Mouse (Mus musculus) kidney, postnatal 0 days (tissue): Measurements from ENCODE around the gene Rhbdf2. TPM values are rescaled to one million over a fixed set of nuclear protein-coding genes. Genes with fewer than 3 reads are reported as not detected.

Experiments
- ATAC-seq: fragments of 200-750 bp; cut with Nextera tagmentation; replicated peaks from 2 replicates; pipeline ENCODE4 v1.8.0; 2017; ENCODE audit warnings: low read depth, moderate number of reproducible peaks, moderate TSS enrichment, moderate library complexity; ENCODE audit not compliant: low FRiP score
- DNase-seq: peaks from one replicate; pipeline ENCODE4 v3.0.0-alpha.2; 2016; ENCODE audit warnings: low spot score
- H3K27ac ChIP-seq: fragments of 300-500 bp; sonication (generic); 2 replicates; pipeline ENCODE4 v1.5.1; 2014; ENCODE audit warnings: mild to moderate bottlenecking
- H3K27me3 ChIP-seq: fragments of 300-500 bp; sonication (generic); 2 replicates; pipeline ENCODE4 v1.6.1; 2014; ENCODE audit warnings: low read length, mixed read lengths; ENCODE audit not compliant: insufficient read depth
- H3K36me3 ChIP-seq: fragments of 300-500 bp; sonication (generic); 2 replicates; pipeline ENCODE4 v1.6.1; 2014; ENCODE audit warnings: low read length, mixed read lengths; ENCODE audit not compliant: insufficient read depth
- H3K4me1 ChIP-seq: fragments of 300-500 bp; sonication (generic); replicated peaks from 2 replicates; pipeline ENCODE4 v1.6.1; 2014; ENCODE audit warnings: antibody characterized with exemption, low read length, mixed read lengths; ENCODE audit not compliant: insufficient read depth
- H3K4me2 ChIP-seq: fragments of 300-500 bp; sonication (generic); 2 replicates; pipeline ENCODE4 v1.6.1; 2014; ENCODE audit warnings: mild to moderate bottlenecking, low read length, moderate library complexity, mixed read lengths
- H3K4me3 ChIP-seq: fragments of 300-500 bp; sonication (generic); replicated peaks from 2 replicates; pipeline ENCODE4 v1.5.1; 2014; ENCODE audit warnings: low read depth, low read length
- H3K9ac ChIP-seq: fragments of 300-500 bp; sonication (generic); 2 replicates; pipeline ENCODE4 v1.6.1; 2014; ENCODE audit warnings: low read depth, low read length
- H3K9me3 ChIP-seq: fragments of 300-500 bp; sonication (generic); replicated peaks from 2 replicates; pipeline ENCODE4 v1.6.1; 2016; ENCODE audit warnings: low read length, inconsistent platforms, mixed read lengths
- CTCF ChIP-seq: IDR thresholded peaks from 2 replicates; pipeline ENCODE4 v1.5.1; 2016; ENCODE audit warnings: antibody characterized with exemption, low read depth, mild to moderate bottlenecking, moderate library complexity
- WGBS: fragments of 180-500 bp; shearing (Covaris S2); extraction: QIAGEN DNeasy Blood & Tissue Kit; methylation state at CpG from one replicate; pipeline ENCODE4 v1.1.7; 2014; 5-methylcytosine and 5-hydroxymethylcytosine counted together
- polyA plus RNA-seq: library from polyadenylated mRNA; unstranded; fragments of >200 nt; fragmentation: Nextera tagmentation; extraction: Ambion mirVana; gene quantifications from 2 replicates; pipeline ENCODE4 v1.2.1, GENCODE M21; 2015

The Rhbdf2 gene
- polyA plus RNA-seq, 1 experiment from 2014 or later: 9.0 TPM

DNA sequence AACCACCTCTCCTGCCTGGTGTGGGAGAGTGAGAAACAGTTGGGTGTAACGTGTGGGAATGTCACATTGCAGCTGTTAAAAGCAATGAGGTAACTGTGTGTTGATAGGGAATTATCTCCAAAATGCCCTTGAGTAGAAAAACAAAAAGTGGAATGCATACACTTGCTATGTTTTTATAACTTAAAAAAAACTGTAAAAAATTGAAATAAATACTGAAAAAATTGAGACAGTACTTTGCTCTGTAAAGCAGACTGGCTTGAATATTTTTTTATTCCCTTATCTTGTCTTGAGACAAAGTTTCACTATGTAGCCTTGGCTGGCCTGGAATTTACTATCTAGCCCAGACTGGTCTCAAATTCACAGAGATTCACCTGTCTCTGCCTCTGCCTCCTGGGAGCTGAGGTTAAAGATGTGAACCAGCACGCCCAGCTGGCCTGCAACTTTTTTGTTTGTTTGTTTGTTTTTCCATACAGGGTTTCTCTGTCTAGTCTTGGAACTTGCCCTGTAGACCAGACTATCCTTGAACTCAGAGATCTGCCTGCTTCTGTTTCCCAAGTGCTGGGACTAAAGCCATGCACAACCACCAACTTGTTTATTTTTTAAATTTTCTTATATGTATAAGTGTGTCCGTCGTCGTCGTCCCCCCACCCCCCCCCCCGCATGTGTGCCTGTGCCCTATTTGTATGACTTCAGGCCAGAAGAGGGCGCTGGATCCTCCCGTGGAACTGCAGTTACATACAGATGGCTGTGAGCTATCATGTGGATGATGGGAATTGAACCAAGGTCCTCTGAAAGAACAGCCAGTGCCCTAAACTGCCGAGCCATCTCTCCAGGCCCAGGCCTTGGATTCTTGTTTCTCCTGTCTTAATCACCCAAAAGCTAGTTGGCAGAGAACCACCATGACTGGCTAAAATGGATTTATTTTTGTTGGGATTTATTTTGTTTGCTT lies 527 bp upstream of the Rhbdf2 start:
- Histone ChIP-seq H3K4me3 (no peak overlapping the region), H3K9ac (no peak overlapping the region), H3K27ac (no peak overlapping the region), H3K36me3 (no peaks in the 10 kb centered on the region), H3K9me3 (no peaks in the 10 kb centered on the region), H3K4me1 (peaks cover 9% of the 10 kb centered on the region), H3K4me2 (no peak overlapping the region), H3K27me3 (no peaks in the 10 kb centered on the region)
- ATAC-seq (no peak), DNase-seq (no peak)
- WGBS: 36% methylated on average over 10 of the region's 10 CpGs
- TF ChIP-seq CTCF: peak; percentile 51

- peaks cover 29% of the 10 kb centered on the region for H3K4me1 ChIP-seq
- no peaks in the 10 kb centered on the region for H3K27me3 ChIP-seq
- H3K4me2 ChIP-seq: no peak overlapping the region
- H3K4me3 ChIP-seq: no peak overlapping the region
- DNase-seq (no peak), ATAC-seq (no peak)
- H3K9ac ChIP-seq: no peak overlapping the region
- TF ChIP-seq CTCF: peak; percentile 71
- H3K27ac ChIP-seq: no peak overlapping the region
- 81% methylated on average over 17 of the region's 17 CpGs for WGBS
- H3K36me3 ChIP-seq: no peaks in the 10 kb centered on the region
- H3K9me3 ChIP-seq: no peaks in the 10 kb centered on the region
Observed at GRCm38 (mm10) chr11:116625081-116626000, 1.5 kb downstream of the Rhbdf2 start.

- DNase-seq (peak; percentile 70), ATAC-seq (peak; percentile 40)
- no peaks in the 10 kb centered on the region for H3K36me3 ChIP-seq
- TF ChIP-seq CTCF: no peak
- H3K9ac ChIP-seq: peak overlapping the region; percentile 83
- H3K9me3 ChIP-seq: no peaks in the 10 kb centered on the region
- H3K4me3 ChIP-seq: peak overlapping the region; percentile 81
- H3K4me1 ChIP-seq: peaks cover 36% of the 10 kb centered on the region
- H3K27ac ChIP-seq: peak overlapping the region; percentile 64
- no peaks in the 10 kb centered on the region for H3K27me3 ChIP-seq
- peak overlapping the region; percentile 95 for H3K4me2 ChIP-seq
- WGBS: 14% methylated on average over 36 of the region's 42 CpGs
Observed at GRCm38 (mm10) chr11:116624131-116624832, 2.5 kb downstream of the Rhbdf2 start.

- Histone ChIP-seq H3K27ac (peak overlapping the region; percentile 64), H3K9ac (peak overlapping the region; percentile 83), H3K9me3 (no peaks in the 10 kb centered on the region), H3K4me2 (peak overlapping the region; percentile 95), H3K27me3 (no peaks in the 10 kb centered on the region), H3K4me1 (peaks cover 41% of the 10 kb centered on the region), H3K4me3 (peak overlapping the region; percentile 81), H3K36me3 (no peaks in the 10 kb centered on the region)
- no peak for DNase-seq
- peak; percentile 22; the same call in 1 of the 2 replicates for ATAC-seq
- TF ChIP-seq CTCF: no peak; the same call in none of the 2 replicates
- 8% methylated on average over 40 of the region's 40 CpGs for WGBS
Observed at GRCm38 (mm10) chr11:116623281-116624124, 3.3 kb downstream of the Rhbdf2 start.

GRCm38 (mm10) chr11:116621258-116621704 lies 5.5 kb downstream of the Rhbdf2 start:
- H3K9ac ChIP-seq: no peak overlapping the region
- H3K9me3 ChIP-seq: no peaks in the 10 kb centered on the region
- no peak for TF ChIP-seq CTCF
- WGBS: 10% methylated on average over 6 of the region's 6 CpGs
- H3K4me3 ChIP-seq: no peak overlapping the region
- H3K36me3 ChIP-seq: no peaks in the 10 kb centered on the region
- no peaks in the 10 kb centered on the region for H3K27me3 ChIP-seq
- ATAC-seq (peak; percentile 52), DNase-seq (peak; percentile 92)
- peak overlapping the region; percentile 22 for H3K4me2 ChIP-seq
- H3K27ac ChIP-seq: peak overlapping the region; percentile 25
- H3K4me1 ChIP-seq: peaks cover 48% of the 10 kb centered on the region
